Mouse (Mus musculus) neural tube, embryonic 12.5 days (tissue): ENCODE results near the gene Apbb2. TPM values are rescaled to one million over a fixed set of nuclear protein-coding genes. Genes with fewer than 3 reads are reported as not detected.

ENCODE experiments used
- ATAC-seq: fragments of 200-750 bp; cut with Nextera tagmentation; 2 replicates; pipeline ENCODE4 v1.8.0; 2017; ENCODE audit warnings: low read depth, mild to moderate bottlenecking, moderate TSS enrichment, moderate library complexity; ENCODE audit not compliant: low FRiP score
- H3K27ac ChIP-seq: fragments of 300-500 bp; sonication (generic); 2 replicates; pipeline ENCODE4 v1.5.1; 2016
- H3K27me3 ChIP-seq: fragments of 300-500 bp; sonication (generic); replicated peaks from 2 replicates; pipeline ENCODE4 v1.6.1; 2016; ENCODE audit warnings: mild to moderate bottlenecking
- H3K36me3 ChIP-seq: fragments of 300-500 bp; sonication (generic); 2 replicates; pipeline ENCODE4 v1.6.1; 2016; ENCODE audit warnings: mild to moderate bottlenecking
- H3K4me1 ChIP-seq: fragments of 300-500 bp; sonication (generic); 2 replicates; pipeline ENCODE4 v1.6.1; 2016
- H3K4me2 ChIP-seq: fragments of 300-500 bp; sonication (generic); replicated peaks from 2 replicates; pipeline ENCODE4 v1.6.1; 2016; ENCODE audit warnings: mild to moderate bottlenecking
- H3K4me3 ChIP-seq: fragments of 300-500 bp; sonication (generic); 2 replicates; pipeline ENCODE4 v1.5.1; 2016
- H3K9ac ChIP-seq: fragments of 300-500 bp; sonication (generic); 2 replicates; pipeline ENCODE4 v1.6.1; 2016; ENCODE audit warnings: mild to moderate bottlenecking
- H3K9me3 ChIP-seq: fragments of 300-500 bp; sonication (generic); 2 replicates; pipeline ENCODE4 v1.6.1; 2016; ENCODE audit warnings: mild to moderate bottlenecking
- WGBS: fragments of 180-500 bp; shearing (Covaris S2); methylation state at CpG from one replicate; pipeline ENCODE4 v1.1.7; 2016; 5-methylcytosine and 5-hydroxymethylcytosine counted together
- polyA plus RNA-seq: library from polyadenylated mRNA; unstranded; fragments of >200 nt; fragmentation: Nextera tagmentation; extraction: Ambion mirVana; gene quantifications from 2 replicates; pipeline ENCODE4 v1.2.1, GENCODE M21; 2016

The Apbb2 gene
- polyA plus RNA-seq, 1 experiment from 2014 or later = 80.5 TPM

DNA sequence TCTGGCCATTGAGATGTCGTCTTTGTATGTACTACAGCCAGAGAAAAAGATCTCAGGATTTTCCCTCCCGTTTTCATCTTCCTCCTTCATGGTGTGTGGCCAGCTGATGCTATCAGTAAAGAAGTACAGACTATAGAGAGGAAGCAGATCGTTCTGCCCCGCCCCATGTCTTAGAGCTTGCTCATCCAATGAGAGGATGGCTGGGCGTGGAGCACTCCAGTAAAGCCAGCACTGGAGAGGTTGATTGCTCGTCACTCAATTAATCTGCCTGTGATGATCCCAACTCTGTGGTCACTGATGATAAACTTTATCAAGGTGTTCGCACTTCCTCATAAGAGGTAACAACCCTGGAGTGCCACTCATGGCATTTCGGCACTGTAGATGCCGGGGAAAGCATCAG, 18.7 kb downstream of the Apbb2 start:
- 83% methylated on average over 9 of the region's 9 CpGs for WGBS
- H3K9me3 ChIP-seq = no peaks in the 10 kb centered on the region
- H3K27ac ChIP-seq = no peak overlapping the region
- no peaks in the 10 kb centered on the region for H3K27me3 ChIP-seq
- no peak overlapping the region for H3K4me3 ChIP-seq
- H3K9ac ChIP-seq = no peak overlapping the region
- H3K36me3 ChIP-seq = no peaks in the 10 kb centered on the region
- no peak overlapping the region for H3K4me2 ChIP-seq
- ATAC-seq = no peak
- H3K4me1 ChIP-seq = peaks cover 10% of the 10 kb centered on the region

GRCm38 (mm10) chr5:66596296-66596695, 22.3 kb downstream of the Apbb2 start:
- H3K9ac ChIP-seq = no peak overlapping the region
- H3K4me1 ChIP-seq = no peaks in the 10 kb centered on the region
- H3K36me3 ChIP-seq = no peaks in the 10 kb centered on the region
- H3K4me3 ChIP-seq = no peak overlapping the region
- ATAC-seq = no peak
- no peaks in the 10 kb centered on the region for H3K27me3 ChIP-seq
- WGBS = 78% methylated on average over 3 of the region's 3 CpGs
- H3K4me2 ChIP-seq = no peak overlapping the region
- no peak overlapping the region for H3K27ac ChIP-seq
- H3K9me3 ChIP-seq = no peaks in the 10 kb centered on the region

DNA sequence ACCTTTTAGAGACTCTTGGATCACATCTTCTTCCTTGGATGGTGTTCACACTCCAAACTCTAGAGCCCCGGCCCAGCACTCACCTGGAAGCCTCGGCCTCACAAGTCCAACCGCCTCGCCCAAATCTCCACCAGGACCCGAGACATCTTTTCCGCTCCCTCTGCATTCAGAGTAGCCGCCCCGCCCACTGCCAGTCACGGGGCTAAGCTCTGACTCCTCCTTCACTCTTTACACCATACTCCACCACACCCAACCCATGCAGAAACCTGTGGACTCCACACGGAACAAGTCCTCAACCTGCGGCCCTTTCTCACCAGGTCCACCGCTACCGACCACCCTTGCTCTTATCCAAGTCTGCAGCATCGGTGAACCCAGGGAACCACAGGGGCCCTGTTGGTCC, 23.7 kb downstream of the Apbb2 start:
- Histone ChIP-seq H3K4me3 (no peak overlapping the region), H3K36me3 (no peaks in the 10 kb centered on the region), H3K4me2 (no peak overlapping the region), H3K27me3 (no peaks in the 10 kb centered on the region), H3K9me3 (no peaks in the 10 kb centered on the region), H3K27ac (no peak overlapping the region), H3K9ac (no peak overlapping the region), H3K4me1 (no peaks in the 10 kb centered on the region)
- no peak for ATAC-seq
- 81% methylated on average over 14 of the region's 14 CpGs for WGBS

GRCm38 (mm10) chr5:66586236-66586745, 32.3 kb downstream of the Apbb2 start:
- Histone ChIP-seq H3K4me1 (no peaks in the 10 kb centered on the region), H3K27me3 (no peaks in the 10 kb centered on the region), H3K9me3 (no peaks in the 10 kb centered on the region), H3K9ac (no peak overlapping the region), H3K36me3 (no peaks in the 10 kb centered on the region; the same call in 1 of the 2 replicates), H3K4me3 (no peak overlapping the region), H3K27ac (no peak overlapping the region), H3K4me2 (no peak overlapping the region)
- WGBS = 85% methylated on average over 6 of the region's 6 CpGs
- ATAC-seq = no peak

- Histone ChIP-seq H3K9me3 (no peaks in the 10 kb centered on the region), H3K4me1 (no peaks in the 10 kb centered on the region), H3K27ac (no peak overlapping the region), H3K36me3 (no peaks in the 10 kb centered on the region), H3K9ac (no peak overlapping the region), H3K4me2 (no peak overlapping the region), H3K27me3 (no peaks in the 10 kb centered on the region), H3K4me3 (no peak overlapping the region)
- ATAC-seq = no peak
- WGBS = 79% methylated on average over 4 of the region's 4 CpGs
These were observed 35.6 kb downstream of the Apbb2 start for GRCm38 (mm10) chr5:66583019-66583406.

DNA sequence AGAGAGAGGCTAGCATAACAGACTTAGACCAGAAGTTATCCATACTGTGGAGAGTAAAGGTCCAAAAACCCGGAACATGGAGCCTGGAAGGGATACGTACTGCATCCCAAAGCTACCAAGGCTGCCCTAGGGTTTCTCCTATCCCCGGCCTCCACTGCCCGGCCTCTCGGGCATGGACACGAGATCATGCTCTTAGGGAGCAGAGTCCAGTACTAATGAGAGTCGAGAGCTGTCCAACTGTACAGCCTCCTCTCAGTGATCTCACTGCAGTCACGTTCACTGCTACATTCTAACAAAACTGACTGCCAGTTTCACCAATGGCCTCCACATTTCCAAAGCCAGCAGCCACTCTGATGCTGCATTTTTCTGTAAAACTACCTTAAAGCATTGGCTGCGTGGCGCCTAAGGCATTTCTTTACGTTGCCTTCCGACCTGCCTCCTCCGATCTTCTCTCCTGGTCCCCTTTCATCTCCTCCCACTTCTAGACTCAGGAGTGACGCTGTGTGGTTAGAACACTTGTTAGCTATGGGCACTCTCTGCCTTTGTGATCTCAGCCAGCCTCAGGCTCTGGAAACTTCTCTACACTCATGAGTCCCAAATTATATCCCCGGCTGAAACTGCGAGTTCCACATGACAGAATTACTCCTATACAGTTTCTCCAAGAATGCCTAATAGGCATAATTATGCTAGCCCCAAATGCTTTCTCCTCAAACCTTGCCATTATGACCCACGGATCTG, 36.1 kb downstream of the Apbb2 start:
- H3K9me3 ChIP-seq = no peaks in the 10 kb centered on the region
- no peak for ATAC-seq
- H3K4me3 ChIP-seq = no peak overlapping the region
- H3K27ac ChIP-seq = no peak overlapping the region
- H3K36me3 ChIP-seq = no peaks in the 10 kb centered on the region
- no peak overlapping the region for H3K9ac ChIP-seq
- H3K4me2 ChIP-seq = no peak overlapping the region
- H3K4me1 ChIP-seq = no peaks in the 10 kb centered on the region
- no peaks in the 10 kb centered on the region for H3K27me3 ChIP-seq
- WGBS = 89% methylated on average over 17 of the region's 17 CpGs

- 84% methylated on average over 4 of the region's 4 CpGs for WGBS
- H3K36me3 ChIP-seq = no peaks in the 10 kb centered on the region
- H3K9ac ChIP-seq = no peak overlapping the region
- H3K27ac ChIP-seq = no peak overlapping the region
- H3K4me1 ChIP-seq = no peaks in the 10 kb centered on the region
- no peaks in the 10 kb centered on the region for H3K9me3 ChIP-seq
- H3K27me3 ChIP-seq = no peaks in the 10 kb centered on the region
- H3K4me3 ChIP-seq = no peak overlapping the region
- H3K4me2 ChIP-seq = no peak overlapping the region
- ATAC-seq = no peak
These were observed 39.5 kb downstream of the Apbb2 start for GRCm38 (mm10) chr5:66579066-66579465.

DNA sequence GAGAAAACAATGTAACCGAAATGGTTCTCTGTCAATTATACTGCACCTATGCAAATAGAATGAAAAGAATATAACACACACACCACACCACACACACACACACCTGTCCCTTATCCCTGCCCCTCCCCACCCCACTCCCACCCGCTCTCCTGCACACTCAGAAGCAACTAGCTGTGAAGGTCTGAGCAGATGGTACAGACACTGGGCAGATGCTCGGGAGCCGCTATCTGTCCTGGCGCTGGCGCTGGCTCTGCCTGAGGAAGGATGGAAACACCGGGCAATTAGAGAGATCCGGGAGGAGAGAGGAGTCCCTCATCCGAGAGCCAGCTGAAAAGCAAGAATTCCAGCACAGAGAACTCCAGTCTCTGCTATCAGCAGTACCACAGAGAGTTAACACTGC, 42.3 kb downstream of the Apbb2 start:
- ATAC-seq = no peak
- no peaks in the 10 kb centered on the region for H3K27me3 ChIP-seq
- no peak overlapping the region for H3K4me3 ChIP-seq
- H3K27ac ChIP-seq = no peak overlapping the region
- 55% methylated on average over 9 of the region's 9 CpGs for WGBS
- no peak overlapping the region for H3K4me2 ChIP-seq
- peaks cover 6% of the 10 kb centered on the region; the same call in 1 of the 2 replicates for H3K4me1 ChIP-seq
- no peak overlapping the region for H3K9ac ChIP-seq
- no peaks in the 10 kb centered on the region for H3K36me3 ChIP-seq
- no peaks in the 10 kb centered on the region for H3K9me3 ChIP-seq

DNA sequence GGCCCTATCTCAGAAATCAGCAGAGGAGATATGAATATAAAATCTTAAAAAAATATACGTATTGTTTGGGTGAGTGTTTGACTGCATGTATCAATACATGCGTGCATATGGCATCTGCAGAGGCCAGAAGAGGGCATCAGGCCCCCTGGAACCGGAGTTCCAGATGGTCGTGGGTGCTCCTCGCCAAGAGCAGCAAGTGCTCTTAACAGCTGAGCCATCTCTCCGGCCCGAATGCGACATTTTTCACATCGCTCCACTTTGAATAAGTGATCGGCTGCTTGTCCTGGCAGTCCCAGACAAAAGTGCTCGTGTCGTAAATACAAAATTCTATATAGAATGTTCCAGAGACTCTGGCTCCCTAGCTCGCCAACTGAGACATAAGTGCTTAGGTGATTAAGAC, 43.4 kb downstream of the Apbb2 start:
- no peaks in the 10 kb centered on the region for H3K27me3 ChIP-seq
- no peaks in the 10 kb centered on the region for H3K9me3 ChIP-seq
- H3K4me3 ChIP-seq = no peak overlapping the region
- no peak overlapping the region for H3K27ac ChIP-seq
- no peak for ATAC-seq
- no peak overlapping the region for H3K4me2 ChIP-seq
- 78% methylated on average over 13 of the region's 13 CpGs for WGBS
- H3K36me3 ChIP-seq = no peaks in the 10 kb centered on the region
- H3K9ac ChIP-seq = no peak overlapping the region
- H3K4me1 ChIP-seq = peaks cover 6% of the 10 kb centered on the region; the same call in 1 of the 2 replicates

GRCm38 (mm10) chr5:66573266-66573665, 45.3 kb downstream of the Apbb2 start:
- no peaks in the 10 kb centered on the region for H3K27me3 ChIP-seq
- ATAC-seq = no peak
- no peaks in the 10 kb centered on the region for H3K9me3 ChIP-seq
- H3K36me3 ChIP-seq = no peaks in the 10 kb centered on the region
- 16% methylated on average over 4 of the region's 4 CpGs for WGBS
- no peak overlapping the region for H3K27ac ChIP-seq
- no peak overlapping the region for H3K9ac ChIP-seq
- no peak overlapping the region for H3K4me2 ChIP-seq
- H3K4me3 ChIP-seq = no peak overlapping the region
- peaks cover 17% of the 10 kb centered on the region for H3K4me1 ChIP-seq

DNA sequence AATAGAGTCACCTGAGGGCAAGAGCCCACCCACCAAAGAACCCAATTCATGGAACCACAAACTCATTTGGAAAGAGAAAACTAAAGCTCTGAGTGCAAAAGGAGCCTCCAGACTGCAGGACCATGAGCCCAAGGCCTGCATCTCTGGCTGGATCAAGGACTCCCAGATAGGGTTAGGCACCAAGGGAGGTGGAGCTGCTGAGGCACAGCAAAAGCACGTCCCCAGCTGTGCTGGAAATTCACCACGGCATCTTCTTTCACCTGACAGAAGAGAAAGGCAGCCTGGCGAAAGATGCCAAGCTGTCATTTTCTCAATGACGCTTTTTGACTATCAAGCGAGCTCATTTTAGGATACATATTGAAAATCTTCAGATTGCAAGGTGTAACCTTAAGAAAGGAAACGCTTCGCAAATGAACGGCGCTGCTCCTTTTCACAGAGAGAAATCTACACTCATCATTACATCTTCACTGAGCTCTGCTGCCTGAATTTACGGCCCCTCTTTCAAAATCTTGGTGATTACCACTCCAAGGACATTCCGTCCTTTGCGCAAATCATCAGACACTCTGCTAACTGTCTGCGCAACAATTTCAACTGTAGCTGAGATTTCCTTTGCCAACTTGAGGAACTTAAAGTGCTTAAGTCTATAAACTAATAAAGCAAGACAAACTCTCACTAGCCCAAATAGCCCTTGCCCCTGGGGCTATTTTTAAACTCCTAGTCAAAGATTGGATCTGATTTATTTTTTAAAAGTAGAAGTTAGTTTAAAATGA, 46.3 kb downstream of the Apbb2 start:
- H3K9ac ChIP-seq = no peak overlapping the region
- H3K36me3 ChIP-seq = no peaks in the 10 kb centered on the region
- H3K27me3 ChIP-seq = no peaks in the 10 kb centered on the region
- 54% methylated on average over 13 of the region's 13 CpGs for WGBS
- no peak overlapping the region for H3K4me2 ChIP-seq
- H3K4me1 ChIP-seq = peaks cover 17% of the 10 kb centered on the region
- no peak for ATAC-seq
- no peaks in the 10 kb centered on the region for H3K9me3 ChIP-seq
- no peak overlapping the region for H3K4me3 ChIP-seq
- H3K27ac ChIP-seq = no peak overlapping the region

DNA sequence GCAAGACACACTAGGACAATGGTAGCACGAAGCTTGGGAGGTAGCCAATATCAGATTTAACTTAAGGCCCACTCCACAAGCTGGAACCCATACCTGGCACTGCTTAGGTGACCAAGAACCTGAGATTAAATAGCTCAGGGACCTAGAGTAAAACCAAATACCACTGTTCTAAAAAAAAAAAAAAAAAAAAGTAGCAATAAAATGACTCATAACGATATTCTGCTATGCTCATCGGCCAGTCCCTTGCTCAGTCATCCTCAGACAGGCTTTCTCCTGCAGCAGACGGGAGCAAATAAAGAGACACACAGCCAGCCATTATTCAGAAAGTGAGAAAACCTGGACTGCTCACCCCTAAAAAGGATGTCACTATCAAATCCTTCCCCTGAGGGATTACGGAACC, 47.9 kb downstream of the Apbb2 start:
- ATAC-seq = no peak
- H3K9ac ChIP-seq = no peak overlapping the region
- H3K4me2 ChIP-seq = no peak overlapping the region
- no peaks in the 10 kb centered on the region for H3K27me3 ChIP-seq
- 94% methylated on average over 5 of the region's 5 CpGs for WGBS
- no peak overlapping the region for H3K4me3 ChIP-seq
- H3K27ac ChIP-seq = no peak overlapping the region
- no peaks in the 10 kb centered on the region for H3K9me3 ChIP-seq
- no peaks in the 10 kb centered on the region for H3K36me3 ChIP-seq
- H3K4me1 ChIP-seq = peaks cover 17% of the 10 kb centered on the region
